Mouse (Mus musculus): ENCODE data around the gene Ttll3. TPM values are rescaled to one million over a fixed set of nuclear protein-coding genes. Genes with fewer than 3 reads are reported as not detected.

Ttll3 gene
- polyA plus RNA-seq, 1 experiment from 2014 or later = 4.6 TPM

- Histone ChIP-seq H3K27ac (ENCODE audit: low read length) (no peak overlapping the region), H3K4me1 (ENCODE audit: control insufficient read depth, insufficient read depth, low read length) (no peaks in the 10 kb centered on the region), H3K4me3 (replicated peaks; ENCODE audit: low read length) (no peak overlapping the region), H3K4me2 (ENCODE audit: low read depth, low read length) (no peak overlapping the region), H3K9ac (ENCODE audit: low read length) (no peak overlapping the region), H3K36me3 (ENCODE audit: control insufficient read depth, insufficient read depth, low read length) (peaks cover 58% of the 10 kb centered on the region), H3K27me3 (ENCODE audit: control insufficient read depth, insufficient read depth, low read length) (no peaks in the 10 kb centered on the region), H3K9me3 (replicated peaks; ENCODE audit: control insufficient read depth, low read length) (no peaks in the 10 kb centered on the region)
- whole genome bisulfite sequencing = 42% methylated on average over 3 of the region's 3 CpGs
- peak; percentile 18; the same call in 1 of the 2 replicates for ATAC-seq (ENCODE audit: insufficient read depth, low FRiP score)
Measured at GRCm38 (mm10) chr6:113386025-113386424, 3.0 kb upstream of the Ttll3 start.

GRCm38 (mm10) chr6:113390715-113391114, 1.7 kb downstream of the Ttll3 start:
- no peak for ATAC-seq (ENCODE audit: insufficient read depth, low FRiP score)
- H3K27ac ChIP-seq (ENCODE audit: low read length) = no peak overlapping the region
- H3K36me3 ChIP-seq (ENCODE audit: control insufficient read depth, insufficient read depth, low read length) = peaks cover 24% of the 10 kb centered on the region
- no peaks in the 10 kb centered on the region for H3K27me3 ChIP-seq (ENCODE audit: control insufficient read depth, insufficient read depth, low read length)
- H3K4me3 ChIP-seq (replicated peaks; ENCODE audit: low read length) = no peak overlapping the region
- WGBS = 91% methylated on average over 3 of the region's 3 CpGs
- no peak overlapping the region for H3K9ac ChIP-seq (ENCODE audit: low read length)
- H3K9me3 ChIP-seq (replicated peaks; ENCODE audit: control insufficient read depth, low read length) = no peaks in the 10 kb centered on the region
- no peak overlapping the region for H3K4me2 ChIP-seq (ENCODE audit: low read depth, low read length)
- peaks cover 4% of the 10 kb centered on the region; the same call in 1 of the 2 replicates for H3K4me1 ChIP-seq (ENCODE audit: control insufficient read depth, insufficient read depth, low read length)

GRCm38 (mm10) chr6:113392015-113392386, 2.9 kb downstream of the Ttll3 start:
- no peaks in the 10 kb centered on the region for H3K9me3 ChIP-seq (replicated peaks; ENCODE audit: control insufficient read depth, low read length)
- ATAC-seq (ENCODE audit: insufficient read depth, low FRiP score) = no peak

GRCm38 (mm10) chr6:113392387-113393071, 3.5 kb downstream of the Ttll3 start:
- Histone ChIP-seq H3K27me3 (ENCODE audit: control insufficient read depth, insufficient read depth, low read length) (no peaks in the 10 kb centered on the region), H3K36me3 (ENCODE audit: control insufficient read depth, insufficient read depth, low read length) (peaks cover 18% of the 10 kb centered on the region), H3K27ac (ENCODE audit: low read length) (no peak overlapping the region), H3K4me1 (ENCODE audit: control insufficient read depth, insufficient read depth, low read length) (peaks cover 4% of the 10 kb centered on the region; the same call in 1 of the 2 replicates), H3K4me3 (replicated peaks; ENCODE audit: low read length) (peak overlapping the region; percentile 49), H3K4me2 (ENCODE audit: low read depth, low read length) (peak overlapping the region; percentile 84), H3K9ac (ENCODE audit: low read length) (peak overlapping the region; percentile 76), H3K9me3 (replicated peaks; ENCODE audit: control insufficient read depth, low read length) (no peaks in the 10 kb centered on the region)
- WGBS = 1% methylated on average over 51 of the region's 51 CpGs
- peak; percentile 70 for ATAC-seq (ENCODE audit: insufficient read depth, low FRiP score)

More at GRCm38 (mm10) chr6:113392015-113392386, 2.9 kb downstream of the Ttll3 start:
- Histone ChIP-seq H3K36me3 (ENCODE audit: control insufficient read depth, insufficient read depth, low read length) (peaks cover 18% of the 10 kb centered on the region), H3K27me3 (ENCODE audit: control insufficient read depth, insufficient read depth, low read length) (no peaks in the 10 kb centered on the region), H3K9ac (ENCODE audit: low read length) (peak overlapping the region; percentile 76), H3K27ac (ENCODE audit: low read length) (no peak overlapping the region), H3K4me3 (replicated peaks; ENCODE audit: low read length) (peak overlapping the region; percentile 49), H3K4me1 (ENCODE audit: control insufficient read depth, insufficient read depth, low read length) (peaks cover 4% of the 10 kb centered on the region; the same call in 1 of the 2 replicates), H3K4me2 (ENCODE audit: low read depth, low read length) (peak overlapping the region; percentile 84)
- WGBS = 31% methylated on average over 10 of the region's 10 CpGs

- H3K9ac ChIP-seq (ENCODE audit: low read length) = no peak overlapping the region
- H3K36me3 ChIP-seq (ENCODE audit: control insufficient read depth, insufficient read depth, low read length) = peaks cover 9% of the 10 kb centered on the region; the same call in 1 of the 2 replicates
- H3K9me3 ChIP-seq (replicated peaks; ENCODE audit: control insufficient read depth, low read length) = no peaks in the 10 kb centered on the region
- no peaks in the 10 kb centered on the region for H3K27me3 ChIP-seq (ENCODE audit: control insufficient read depth, insufficient read depth, low read length)
- peaks cover 4% of the 10 kb centered on the region; the same call in 1 of the 2 replicates for H3K4me1 ChIP-seq (ENCODE audit: control insufficient read depth, insufficient read depth, low read length)
- 85% methylated on average over 6 of the region's 6 CpGs for WGBS
- no peak overlapping the region for H3K4me3 ChIP-seq (replicated peaks; ENCODE audit: low read length)
- H3K4me2 ChIP-seq (ENCODE audit: low read depth, low read length) = no peak overlapping the region
- H3K27ac ChIP-seq (ENCODE audit: low read length) = no peak overlapping the region
- ATAC-seq (ENCODE audit: insufficient read depth, low FRiP score) = no peak
Measured at GRCm38 (mm10) chr6:113393951-113394350, 4.9 kb downstream of the Ttll3 start.

GRCm38 (mm10) chr6:113394811-113395210, 5.8 kb downstream of the Ttll3 start:
- Histone ChIP-seq H3K9me3 (replicated peaks; ENCODE audit: control insufficient read depth, low read length) (no peaks in the 10 kb centered on the region), H3K9ac (ENCODE audit: low read length) (no peak overlapping the region), H3K27me3 (ENCODE audit: control insufficient read depth, insufficient read depth, low read length) (no peaks in the 10 kb centered on the region), H3K36me3 (ENCODE audit: control insufficient read depth, insufficient read depth, low read length) (peaks cover 3% of the 10 kb centered on the region; the same call in 1 of the 2 replicates), H3K4me3 (replicated peaks; ENCODE audit: low read length) (no peak overlapping the region), H3K4me1 (ENCODE audit: control insufficient read depth, insufficient read depth, low read length) (peaks cover 4% of the 10 kb centered on the region; the same call in 1 of the 2 replicates), H3K27ac (ENCODE audit: low read length) (no peak overlapping the region), H3K4me2 (ENCODE audit: low read depth, low read length) (no peak overlapping the region)
- 91% methylated on average over 11 of the region's 11 CpGs for WGBS
- no peak for ATAC-seq (ENCODE audit: insufficient read depth, low FRiP score)

GRCm38 (mm10) chr6:113395501-113395900, 6.4 kb downstream of the Ttll3 start:
- H3K36me3 ChIP-seq (ENCODE audit: control insufficient read depth, insufficient read depth, low read length) = no peaks in the 10 kb centered on the region
- ATAC-seq (ENCODE audit: insufficient read depth, low FRiP score) = no peak
- peaks cover 4% of the 10 kb centered on the region; the same call in 1 of the 2 replicates for H3K4me1 ChIP-seq (ENCODE audit: control insufficient read depth, insufficient read depth, low read length)
- 92% methylated on average over 6 of the region's 6 CpGs for WGBS
- no peak overlapping the region for H3K4me2 ChIP-seq (ENCODE audit: low read depth, low read length)
- H3K27ac ChIP-seq (ENCODE audit: low read length) = no peak overlapping the region
- H3K9ac ChIP-seq (ENCODE audit: low read length) = no peak overlapping the region
- no peak overlapping the region for H3K4me3 ChIP-seq (replicated peaks; ENCODE audit: low read length)
- H3K27me3 ChIP-seq (ENCODE audit: control insufficient read depth, insufficient read depth, low read length) = no peaks in the 10 kb centered on the region
- no peaks in the 10 kb centered on the region for H3K9me3 ChIP-seq (replicated peaks; ENCODE audit: control insufficient read depth, low read length)

- Histone ChIP-seq H3K4me2 (ENCODE audit: low read depth, low read length) (no peak overlapping the region), H3K4me1 (ENCODE audit: control insufficient read depth, insufficient read depth, low read length) (peaks cover 4% of the 10 kb centered on the region; the same call in 1 of the 2 replicates), H3K9me3 (replicated peaks; ENCODE audit: control insufficient read depth, low read length) (no peaks in the 10 kb centered on the region), H3K27me3 (ENCODE audit: control insufficient read depth, insufficient read depth, low read length) (no peaks in the 10 kb centered on the region), H3K36me3 (ENCODE audit: control insufficient read depth, insufficient read depth, low read length) (no peaks in the 10 kb centered on the region), H3K9ac (ENCODE audit: low read length) (no peak overlapping the region), H3K27ac (ENCODE audit: low read length) (no peak overlapping the region), H3K4me3 (replicated peaks; ENCODE audit: low read length) (no peak overlapping the region)
- 83% methylated on average over 10 of the region's 10 CpGs for WGBS
- ATAC-seq (ENCODE audit: insufficient read depth, low FRiP score) = no peak
Measured at GRCm38 (mm10) chr6:113396270-113397030, 7.4 kb downstream of the Ttll3 start.

- Histone ChIP-seq H3K27me3 (ENCODE audit: control insufficient read depth, insufficient read depth, low read length) (no peaks in the 10 kb centered on the region), H3K4me2 (ENCODE audit: low read depth, low read length) (no peak overlapping the region), H3K36me3 (ENCODE audit: control insufficient read depth, insufficient read depth, low read length) (no peaks in the 10 kb centered on the region), H3K9ac (ENCODE audit: low read length) (no peak overlapping the region), H3K9me3 (replicated peaks; ENCODE audit: control insufficient read depth, low read length) (no peaks in the 10 kb centered on the region), H3K4me3 (replicated peaks; ENCODE audit: low read length) (no peak overlapping the region), H3K4me1 (ENCODE audit: control insufficient read depth, insufficient read depth, low read length) (no peaks in the 10 kb centered on the region), H3K27ac (ENCODE audit: low read length) (no peak overlapping the region)
- 86% methylated on average over 13 of the region's 13 CpGs for WGBS
- ATAC-seq (ENCODE audit: insufficient read depth, low FRiP score) = no peak
Measured at GRCm38 (mm10) chr6:113402094-113402493, 13.0 kb downstream of the Ttll3 start.
